ENCODE assay signal across 8 mouse cellular contexts in genomic region chr17:33523918-33524755, GRCm38 (mm10). TPM values are rescaled to one million over a fixed set of nuclear protein-coding genes. Genes with fewer than 3 reads are reported as not detected.
DNase-seq lines count a peak whose midpoint lies in the region; ATAC-seq and TF ChIP-seq lines count a peak whose summit lies in the region.

Adamts10 (plus strand) TSS chr17:33524204.

- H3K36me3 ChIP-seq in C2C12 (ENCODE audit: control insufficient read depth, insufficient read depth): no peaks in the 10 kb centered on the region
- peaks cover 16% of the 10 kb centered on the region for H3K36me3 ChIP-seq in forebrain, embryonic 10.5 days (replicated peaks)
- H3K36me3 ChIP-seq in heart, embryonic 14.5 days (ENCODE audit: control insufficient read depth, insufficient read depth, low read length): peaks cover 5% of the 10 kb centered on the region
- H3K36me3 ChIP-seq in liver, embryonic 15.5 days (replicated peaks): no peaks in the 10 kb centered on the region
- H3K36me3 ChIP-seq in neural tube, embryonic 12.5 days: peaks cover 6% of the 10 kb centered on the region

- peak within 1 kb of the TSS; percentile 83 for H3K9ac ChIP-seq in heart, embryonic 14.5 days (ENCODE audit: low read length)
- H3K9ac ChIP-seq in liver, embryonic 15.5 days: peak within 1 kb of the TSS; percentile 35; the same call in 1 of the 2 replicates
- peak within 1 kb of the TSS; percentile 65 for H3K9ac ChIP-seq in neural tube, embryonic 12.5 days

- ATAC-seq in heart, embryonic 14.5 days (ENCODE audit: insufficient number of reproducible peaks, insufficient read depth, low FRiP score, low read depth): peak; percentile 71; the same call in 1 of the 2 replicates
- peak; percentile 62; the same call in 1 of the 2 replicates for ATAC-seq in liver, embryonic 15.5 days (ENCODE audit: insufficient read depth)
- peak; percentile 56 for ATAC-seq in neural tube, embryonic 12.5 days (ENCODE audit: low FRiP score, low read depth)

- peaks cover 27% of the 10 kb centered on the region for H3K79me2 ChIP-seq in C2C12 (ENCODE audit: control insufficient read depth, insufficient read depth)

- no peaks in the 10 kb centered on the region for H3K79me3 ChIP-seq in C2C12 (ENCODE audit: low read depth)

- peak within 1 kb of the TSS; percentile 75 for H3K4me2 ChIP-seq in heart, embryonic 14.5 days (ENCODE audit: low read length)
- peak within 1 kb of the TSS; percentile 66 for H3K4me2 ChIP-seq in liver, embryonic 15.5 days
- peak within 1 kb of the TSS; percentile 74 for H3K4me2 ChIP-seq in neural tube, embryonic 12.5 days (replicated peaks)

- H3K4me3 ChIP-seq in C2C12 (ENCODE audit: insufficient read depth, poor library complexity, severe bottlenecking): peak within 1 kb of the TSS; percentile 61
- peak within 1 kb of the TSS; percentile 86 for H3K4me3 ChIP-seq in bone marrow macrophage, adult 2 months (ENCODE audit: insufficient read depth, low read length)
- peak within 1 kb of the TSS; percentile 71 for H3K4me3 ChIP-seq in forebrain, embryonic 10.5 days
- peak within 1 kb of the TSS; percentile 58 to 68 for H3K4me3 ChIP-seq in heart, embryonic 14.5 days (ENCODE audit: control insufficient read depth in 1 of 2, insufficient read depth in 1 of 2, low read depth in 1 of 2, low read length in 2 of 2)
- H3K4me3 ChIP-seq in liver, embryonic 15.5 days (replicated peaks): peak within 1 kb of the TSS; percentile 57
- H3K4me3 ChIP-seq in neural tube, embryonic 12.5 days: peak within 1 kb of the TSS; percentile 61

- no peak for TF ChIP-seq POLR2A in bone marrow macrophage, adult 2 months (IDR thresholded peaks at IDR 0.05; ENCODE audit: borderline replicate concordance, low read depth, low read length)

- H3K4me1 ChIP-seq in bone marrow macrophage, adult 2 months (ENCODE audit: control insufficient read depth, insufficient read depth, low read length): peaks cover 3% of the 10 kb centered on the region; the same call in 1 of the 2 replicates
- H3K4me1 ChIP-seq in forebrain, embryonic 10.5 days: peaks cover 55% of the 10 kb centered on the region
- H3K4me1 ChIP-seq in heart, embryonic 14.5 days (ENCODE audit: control insufficient read depth in 2 of 2, insufficient read depth in 2 of 2, low read length in 2 of 2): peaks cover 4 to 11% of the 10 kb centered on the region in 2 experiments; a peak in 2 of 4 replicates
- H3K4me1 ChIP-seq in liver, embryonic 15.5 days (replicated peaks): peaks cover 13% of the 10 kb centered on the region
- peaks cover 15% of the 10 kb centered on the region for H3K4me1 ChIP-seq in neural tube, embryonic 12.5 days

- no peak for TF ChIP-seq CTCF in C2C12 (IDR thresholded peaks at IDR 0.05; ENCODE audit: control insufficient read depth, insufficient read depth, insufficient read length)
- TF ChIP-seq CTCF in bone marrow macrophage, adult 2 months (IDR thresholded peaks at IDR 0.05; ENCODE audit: low read depth, low read length): no peak

- WGBS in forebrain, embryonic 10.5 days: under 1% methylated on average over 44 of the region's 44 CpGs
- under 1% methylated on average over 41 of the region's 44 CpGs for WGBS in heart, embryonic 14.5 days
- WGBS in liver, embryonic 15.5 days (ENCODE audit: insufficient replicate concordance): 2% methylated on average over 43 of the region's 44 CpGs
- WGBS in neural tube, embryonic 12.5 days: under 1% methylated on average over 44 of the region's 44 CpGs

- peak within 1 kb of the TSS; percentile 52 for H3ac ChIP-seq in C2C12 (ENCODE audit: control insufficient read depth, insufficient read length, low read depth)

- H3K27ac ChIP-seq in bone marrow macrophage, adult 2 months (ENCODE audit: insufficient read depth, low read depth, low read length): 0 out of 2 replicates have a peak within 1 kb of the TSS, but pooled peaks have one; percentile 2
- H3K27ac ChIP-seq in forebrain, embryonic 10.5 days: peak within 1 kb of the TSS; percentile 92
- peak within 1 kb of the TSS; percentile 72 to 73 for H3K27ac ChIP-seq in heart, embryonic 14.5 days (replicated peaks in 1 of 2; ENCODE audit: control insufficient read depth in 1 of 2, insufficient read depth in 1 of 2, low read depth in 2 of 2, low read length in 2 of 2)
- peak within 1 kb of the TSS; percentile 24 for H3K27ac ChIP-seq in liver, embryonic 15.5 days (replicated peaks)
- 0 out of 2 replicates have a peak within 1 kb of the TSS, but pooled peaks have one; percentile 26 for H3K27ac ChIP-seq in neural tube, embryonic 12.5 days

- peak; percentile 82 for DNase-seq in forebrain, embryonic 10.5 days (ENCODE audit: extremely low spot score, low spot score)
- peak; percentile 88 for DNase-seq in kidney, postnatal 14 days
- DNase-seq in telencephalon, adult 2 months (ENCODE audit: low read depth, low spot score): peak; percentile 17

- no peaks in the 10 kb centered on the region for H3K9me3 ChIP-seq in forebrain, embryonic 10.5 days
- no peaks in the 10 kb centered on the region for H3K9me3 ChIP-seq in heart, embryonic 14.5 days (ENCODE audit: control insufficient read depth, low read length)
- no peaks in the 10 kb centered on the region for H3K9me3 ChIP-seq in liver, embryonic 15.5 days (replicated peaks)
- no peaks in the 10 kb centered on the region for H3K9me3 ChIP-seq in neural tube, embryonic 12.5 days

- no peaks in the 10 kb centered on the region for H3K27me3 ChIP-seq in C2C12 (ENCODE audit: control insufficient read depth, insufficient read depth, insufficient read length)
- H3K27me3 ChIP-seq in forebrain, embryonic 10.5 days (ENCODE audit: poor library complexity, severe bottlenecking): no peaks in the 10 kb centered on the region
- H3K27me3 ChIP-seq in heart, embryonic 14.5 days (ENCODE audit: control insufficient read depth, insufficient read depth, low read length): no peaks in the 10 kb centered on the region
- peaks cover 6% of the 10 kb centered on the region; the same call in 1 of the 2 replicates for H3K27me3 ChIP-seq in liver, embryonic 15.5 days
- no peaks in the 10 kb centered on the region for H3K27me3 ChIP-seq in neural tube, embryonic 12.5 days (replicated peaks)

TF ChIP-seq in C2C12, 6 proteins besides CTCF, POLR2A, EP300 and RAD21:
- TF ChIP-seq CEBPB (IDR thresholded peaks at IDR 0.05; ENCODE audit: low read depth): no peak
- TF ChIP-seq MAX (IDR thresholded peaks at IDR 0.05): no peak
- no peak for TF ChIP-seq MYOD1 (IDR thresholded peaks at IDR 0.05; ENCODE audit: control insufficient read depth, insufficient read length, low read depth)
- TF ChIP-seq USF1 (IDR thresholded peaks at IDR 0.05; ENCODE audit: low read depth): no peak
- no peak for TF ChIP-seq FOSL1 (IDR thresholded peaks at IDR 0.05; ENCODE audit: insufficient read depth, low read length, poor library complexity, severe bottlenecking)
- TF ChIP-seq MYOG (IDR thresholded peaks at IDR 0.05; ENCODE audit: control insufficient read depth, extremely low read depth, insufficient read length): no peak

RNA-seq across cellular contexts. Expression of gene Adamts10, which starts in this region (rescaled TPM):
- 6.2 TPM for polyA plus RNA-seq in C2C12 (2012; fragmentation: generic; extraction: Trizol)
- polyA plus RNA-seq in bone marrow macrophage, adult 2 months (2012; ENCODE audit: insufficient read depth, insufficient read length, missing spikeins): 46.6 and 53.4 TPM in 2 replicates
- polyA plus RNA-seq in forebrain, embryonic 10.5 days (2016; fragmentation: Nextera tagmentation; extraction: Ambion mirVana): 42.6 and 47.3 TPM in 2 replicates
- polyA plus RNA-seq in heart, embryonic 14.5 days (2014; fragmentation: Nextera tagmentation; extraction: Ambion mirVana): 28.9 and 32.7 TPM in 2 replicates
- 5.4 and 7.1 TPM in 2 replicates for polyA plus RNA-seq in liver, embryonic 15.5 days (2015; fragmentation: Nextera tagmentation; extraction: Ambion mirVana)
- 46.6 and 52.1 TPM in 2 replicates for polyA plus RNA-seq in neural tube, embryonic 12.5 days (2016; fragmentation: Nextera tagmentation; extraction: Ambion mirVana)

Comparison
In these comparisons a context has a peak if more than half of its experiments do, and no peak if none do; other contexts are left out.
1. Peak in every context shown above with its lines: DNase-seq, ATAC-seq, H3K4me3 ChIP-seq and H3K27ac ChIP-seq.
2. H3K27ac ChIP-seq: peak in every context shown above with its lines; median percentile 92 in forebrain, embryonic 10.5 days; 72 in heart, embryonic 14.5 days; 26 in neural tube, embryonic 12.5 days; 24 in liver, embryonic 15.5 days; 2 in bone marrow macrophage, adult 2 months.
3. DNase-seq: peak in every context shown above with its lines; median percentile 88 in kidney, postnatal 14 days; 82 in forebrain, embryonic 10.5 days; 17 in telencephalon, adult 2 months.